Mouse (Mus musculus): ENCODE data around the gene Mapk9. TPM values are rescaled to one million over a fixed set of nuclear protein-coding genes. Genes with fewer than 3 reads are reported as not detected.
A peak's percentile ranks its signal among the peaks of the same experiment; 100 is the strongest.

Mapk9 gene
- polyA plus RNA-seq, 1 experiment from 2014 or later = 38.6 TPM

DNA sequence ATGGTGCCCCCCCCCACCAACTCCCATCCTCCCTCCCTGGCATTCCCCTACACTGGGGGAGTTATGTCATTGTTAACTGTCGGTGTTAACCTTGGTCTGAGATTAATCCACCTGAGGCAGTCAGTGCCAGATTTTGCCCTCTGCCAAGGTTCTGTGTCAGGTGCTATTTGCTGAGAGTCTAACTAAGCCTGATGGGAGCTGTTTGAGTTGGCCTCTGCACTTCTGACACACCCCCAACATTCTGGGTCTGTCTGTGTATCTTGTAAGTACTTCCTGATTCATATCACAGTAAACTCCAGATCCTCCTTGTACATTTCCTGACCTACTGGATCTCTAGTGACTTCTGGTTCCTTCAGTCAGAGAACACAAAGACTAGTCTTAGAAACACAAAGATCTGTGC, 5.9 kb upstream of the Mapk9 start:
- H3K4me2 ChIP-seq = no peak overlapping the region
- no peaks in the 10 kb centered on the region for H3K27me3 ChIP-seq
- H3K9ac ChIP-seq (replicated peaks) = no peak overlapping the region
- H3K4me3 ChIP-seq (replicated peaks) = no peak overlapping the region
- peaks cover 14% of the 10 kb centered on the region for H3K4me1 ChIP-seq (replicated peaks)
- 88% methylated on average over 1 of the region's 1 CpGs for WGBS
- no peak for ATAC-seq (ENCODE audit: insufficient number of reproducible peaks, insufficient read depth, low FRiP score, low TSS enrichment, low read depth)
- H3K27ac ChIP-seq = no peak overlapping the region
- peaks cover 42% of the 10 kb centered on the region for H3K36me3 ChIP-seq
- no peaks in the 10 kb centered on the region for H3K9me3 ChIP-seq

DNA sequence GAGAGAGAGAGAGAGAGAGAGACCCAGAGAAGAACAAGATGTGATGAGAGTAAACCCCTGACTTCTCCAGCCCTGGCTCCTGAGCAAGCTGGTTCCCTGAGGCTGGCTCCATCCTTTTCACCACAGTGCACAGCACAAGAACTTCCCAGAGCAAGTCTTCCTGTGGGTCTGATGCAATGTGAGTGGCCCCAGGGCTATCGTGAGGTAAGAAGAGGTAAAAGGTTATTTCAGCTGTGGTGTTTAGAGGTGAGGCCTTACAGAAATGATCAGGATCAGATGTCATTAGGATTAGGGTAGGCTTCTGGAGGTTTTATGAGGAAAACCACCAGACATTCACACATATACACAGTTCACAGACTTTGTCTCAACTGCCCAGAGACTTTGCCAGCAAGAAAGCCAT, 4.7 kb upstream of the Mapk9 start:
- H3K9me3 ChIP-seq = no peaks in the 10 kb centered on the region
- peaks cover 33% of the 10 kb centered on the region for H3K36me3 ChIP-seq
- H3K27me3 ChIP-seq = no peaks in the 10 kb centered on the region
- peak overlapping the region; percentile 23; the same call in 1 of the 2 replicates for H3K27ac ChIP-seq
- ATAC-seq (ENCODE audit: insufficient number of reproducible peaks, insufficient read depth, low FRiP score, low TSS enrichment, low read depth) = no peak
- H3K4me2 ChIP-seq = no peak overlapping the region
- peaks cover 20% of the 10 kb centered on the region for H3K4me1 ChIP-seq (replicated peaks)
- no peak overlapping the region for H3K4me3 ChIP-seq (replicated peaks)
- 29% methylated on average over 1 of the region's 1 CpGs for WGBS
- H3K9ac ChIP-seq (replicated peaks) = no peak overlapping the region

DNA sequence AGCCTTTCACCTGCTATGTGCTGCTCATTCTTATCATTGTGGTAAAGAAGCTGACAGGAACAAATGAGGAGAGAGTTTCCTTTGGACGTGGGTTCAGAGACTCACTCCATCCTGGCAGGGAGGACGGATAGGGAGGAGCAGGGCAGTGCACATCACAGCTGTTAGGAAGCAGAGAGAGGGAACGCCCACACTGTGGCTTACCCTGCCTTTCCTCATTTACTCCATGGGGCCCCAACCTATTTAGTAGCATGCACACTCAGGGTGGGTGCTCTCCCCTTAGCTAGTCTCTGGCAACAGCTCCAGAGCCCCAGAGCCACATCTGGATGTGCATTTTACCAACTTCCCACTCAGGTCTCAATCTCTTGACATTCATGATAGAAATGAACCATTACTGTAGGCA, 3.8 kb upstream of the Mapk9 start:
- Histone ChIP-seq H3K27ac (0 out of 2 replicates have a peak overlapping the region, but pooled peaks have one; percentile 23), H3K4me1 (replicated peaks) (peaks cover 25% of the 10 kb centered on the region), H3K4me3 (replicated peaks) (no peak overlapping the region), H3K9ac (replicated peaks) (no peak overlapping the region), H3K9me3 (no peaks in the 10 kb centered on the region), H3K36me3 (peaks cover 25% of the 10 kb centered on the region), H3K4me2 (no peak overlapping the region), H3K27me3 (no peaks in the 10 kb centered on the region)
- ATAC-seq (ENCODE audit: insufficient number of reproducible peaks, insufficient read depth, low FRiP score, low TSS enrichment, low read depth) = no peak
- 53% methylated on average over 3 of the region's 3 CpGs for WGBS

DNA sequence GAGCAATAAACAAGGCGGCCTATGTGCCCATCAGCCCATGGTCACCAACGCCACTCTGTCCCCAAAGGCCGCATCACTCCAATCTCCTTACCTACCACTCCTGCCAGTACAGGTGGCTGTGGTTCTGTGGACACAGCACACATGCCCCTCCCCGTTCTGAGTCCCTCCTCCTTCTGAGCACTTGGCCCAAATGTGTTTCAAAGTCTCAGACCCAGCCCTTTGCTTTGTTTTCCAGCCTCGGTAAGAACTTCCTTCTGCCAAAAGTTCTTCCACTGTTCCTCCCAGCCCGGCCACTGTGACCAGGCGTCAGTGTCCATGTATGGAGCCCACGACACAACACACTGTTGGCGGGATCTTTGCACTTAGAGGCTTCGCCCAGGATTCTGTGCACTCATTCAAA, 2.2 kb upstream of the Mapk9 start:
- no peak for ATAC-seq (ENCODE audit: insufficient number of reproducible peaks, insufficient read depth, low FRiP score, low TSS enrichment, low read depth)

GRCm38 (mm10) chr11:49844969-49845368, 1.6 kb upstream of the Mapk9 start:
- peaks cover 36% of the 10 kb centered on the region for H3K4me1 ChIP-seq (replicated peaks)
- H3K4me3 ChIP-seq (replicated peaks) = no peak overlapping the region
- H3K27ac ChIP-seq = no peak overlapping the region
- H3K4me2 ChIP-seq = no peak overlapping the region
- no peaks in the 10 kb centered on the region for H3K27me3 ChIP-seq
- no peak overlapping the region for H3K9ac ChIP-seq (replicated peaks)
- H3K36me3 ChIP-seq = peaks cover 7% of the 10 kb centered on the region; the same call in 1 of the 2 replicates
- no peaks in the 10 kb centered on the region for H3K9me3 ChIP-seq
- WGBS = 50% methylated on average over 3 of the region's 3 CpGs
- no peak for ATAC-seq (ENCODE audit: insufficient number of reproducible peaks, insufficient read depth, low FRiP score, low TSS enrichment, low read depth)

More for the DNA sequence above, 2.2 kb upstream of the Mapk9 start:
- no peaks in the 10 kb centered on the region for H3K9me3 ChIP-seq
- H3K27ac ChIP-seq = no peak overlapping the region
- H3K4me2 ChIP-seq = no peak overlapping the region
- 93% methylated on average over 10 of the region's 10 CpGs for WGBS
- no peaks in the 10 kb centered on the region for H3K27me3 ChIP-seq
- no peak overlapping the region for H3K9ac ChIP-seq (replicated peaks)
- H3K4me3 ChIP-seq (replicated peaks) = no peak overlapping the region
- H3K36me3 ChIP-seq = peaks cover 9% of the 10 kb centered on the region; the same call in 1 of the 2 replicates
- H3K4me1 ChIP-seq (replicated peaks) = peaks cover 36% of the 10 kb centered on the region

GRCm38 (mm10) chr11:49845958-49846357, 593 bp upstream of the Mapk9 start:
- peak overlapping the region; percentile 94 for H3K4me3 ChIP-seq (replicated peaks)
- peak overlapping the region; percentile 93; the same call in 1 of the 2 replicates for H3K9ac ChIP-seq (replicated peaks)
- H3K27me3 ChIP-seq = no peaks in the 10 kb centered on the region
- H3K4me2 ChIP-seq = peak overlapping the region; percentile 89
- peaks cover 11% of the 10 kb centered on the region; the same call in 1 of the 2 replicates for H3K36me3 ChIP-seq
- peaks cover 36% of the 10 kb centered on the region for H3K4me1 ChIP-seq (replicated peaks)
- ATAC-seq (ENCODE audit: insufficient number of reproducible peaks, insufficient read depth, low FRiP score, low TSS enrichment, low read depth) = no peak; the same call in 1 of the 2 replicates
- 0 out of 2 replicates have a peak overlapping the region, but pooled peaks have one; percentile 29 for H3K27ac ChIP-seq
- 45% methylated on average over 11 of the region's 11 CpGs for WGBS
- H3K9me3 ChIP-seq = no peaks in the 10 kb centered on the region

DNA sequence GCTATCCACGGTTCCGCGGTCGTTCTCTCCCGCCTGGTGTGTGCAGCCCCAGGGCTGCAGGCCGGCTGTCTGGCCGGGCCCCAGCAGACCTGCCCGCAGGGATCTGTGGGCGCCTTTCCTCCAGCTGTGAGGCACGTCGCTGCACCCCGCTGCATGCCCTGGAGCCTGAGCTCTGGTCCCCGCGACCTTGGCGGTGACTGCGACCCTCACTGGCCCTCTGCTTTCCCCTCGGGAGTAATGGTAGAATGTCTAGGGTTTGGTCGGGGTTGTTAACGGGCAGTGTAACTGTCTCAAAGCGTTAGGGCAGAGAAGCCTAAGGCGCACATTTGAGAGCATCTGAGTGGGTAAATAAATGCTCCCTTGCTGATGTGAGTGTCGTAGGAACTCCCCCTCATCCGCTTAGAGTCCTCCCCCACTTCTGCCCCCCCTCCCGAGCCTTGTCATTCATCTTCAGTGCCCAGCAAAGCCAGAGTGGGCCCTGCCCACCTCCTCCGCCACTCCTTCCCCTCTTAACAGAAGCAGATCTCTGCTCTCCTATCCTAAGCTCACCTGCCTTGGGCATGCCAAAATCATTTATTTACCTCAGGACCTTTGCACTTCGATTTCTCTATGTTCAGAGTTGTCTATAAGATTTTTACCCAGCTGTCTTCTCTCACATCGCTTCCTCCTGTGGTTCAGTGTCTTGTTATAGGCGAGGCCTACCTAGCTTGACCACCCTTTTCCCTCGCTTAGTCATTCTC, 690 bp downstream of the Mapk9 start:
- WGBS = 9% methylated on average over 29 of the region's 29 CpGs
- 0 out of 2 replicates have a peak, but pooled peaks have one; percentile 0 for ATAC-seq (ENCODE audit: insufficient number of reproducible peaks, insufficient read depth, low FRiP score, low TSS enrichment, low read depth)
- Histone ChIP-seq H3K4me2 (peak overlapping the region; percentile 89), H3K9ac (replicated peaks) (peak overlapping the region; percentile 93), H3K4me3 (replicated peaks) (peak overlapping the region; percentile 94), H3K27me3 (no peaks in the 10 kb centered on the region), H3K36me3 (peaks cover 11% of the 10 kb centered on the region; the same call in 1 of the 2 replicates), H3K4me1 (replicated peaks) (peaks cover 27% of the 10 kb centered on the region), H3K9me3 (no peaks in the 10 kb centered on the region), H3K27ac (peak overlapping the region; percentile 82)

- H3K36me3 ChIP-seq = peaks cover 11% of the 10 kb centered on the region; the same call in 1 of the 2 replicates
- 85% methylated on average over 2 of the region's 2 CpGs for WGBS
- no peaks in the 10 kb centered on the region for H3K9me3 ChIP-seq
- peak overlapping the region; percentile 94 for H3K4me3 ChIP-seq (replicated peaks)
- no peak for ATAC-seq (ENCODE audit: insufficient number of reproducible peaks, insufficient read depth, low FRiP score, low TSS enrichment, low read depth)
- peak overlapping the region; percentile 93 for H3K9ac ChIP-seq (replicated peaks)
- H3K4me1 ChIP-seq (replicated peaks) = peaks cover 22% of the 10 kb centered on the region
- H3K4me2 ChIP-seq = peak overlapping the region; percentile 89
- H3K27me3 ChIP-seq = no peaks in the 10 kb centered on the region
- no peak overlapping the region for H3K27ac ChIP-seq
Measured at GRCm38 (mm10) chr11:49847811-49848078, 1.2 kb downstream of the Mapk9 start.

DNA sequence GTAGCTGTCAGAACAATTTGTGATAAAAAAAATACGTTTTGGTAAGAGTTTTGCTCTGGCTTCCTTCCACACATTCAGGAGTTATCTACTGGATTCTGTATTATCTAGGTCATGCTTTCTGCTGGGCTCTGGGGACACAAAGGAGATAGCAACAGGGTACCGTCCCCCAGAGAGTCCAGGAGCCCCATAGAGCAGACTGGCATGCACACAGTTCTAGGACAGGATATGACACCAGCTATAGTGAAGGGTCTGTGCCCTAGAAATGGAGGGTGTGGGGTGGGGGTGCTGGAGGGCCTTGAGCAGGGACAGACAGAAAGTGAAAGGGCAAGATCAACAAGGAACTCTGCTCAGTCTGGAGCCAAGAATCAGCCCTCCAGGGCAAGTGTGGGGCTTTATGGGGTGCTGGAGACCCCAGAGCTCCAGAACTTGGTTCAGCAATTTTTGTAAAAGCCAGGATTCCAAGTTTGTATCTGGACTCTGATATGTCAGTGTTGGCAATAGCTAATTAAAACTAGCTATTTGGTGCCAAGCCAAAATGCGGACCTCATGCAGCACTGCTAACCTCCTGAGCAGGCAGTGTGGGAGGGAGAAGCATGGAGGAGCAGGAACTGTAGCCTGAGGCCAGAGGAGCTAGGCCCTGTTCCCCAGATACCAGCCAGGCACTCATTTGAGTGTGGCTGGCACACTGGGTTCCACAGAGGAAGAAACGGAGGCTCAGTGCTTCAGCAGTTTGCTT, 1.7 kb downstream of the Mapk9 start:
- Histone ChIP-seq H3K4me2 (peak overlapping the region; percentile 89), H3K9ac (replicated peaks) (no peak overlapping the region), H3K4me3 (replicated peaks) (no peak overlapping the region), H3K4me1 (replicated peaks) (peaks cover 22% of the 10 kb centered on the region), H3K9me3 (no peaks in the 10 kb centered on the region), H3K36me3 (peaks cover 11% of the 10 kb centered on the region; the same call in 1 of the 2 replicates), H3K27ac (no peak overlapping the region), H3K27me3 (no peaks in the 10 kb centered on the region)
- ATAC-seq (ENCODE audit: insufficient number of reproducible peaks, insufficient read depth, low FRiP score, low TSS enrichment, low read depth) = no peak
- WGBS = 75% methylated on average over 4 of the region's 4 CpGs

- Histone ChIP-seq H3K9me3 (no peaks in the 10 kb centered on the region), H3K27me3 (no peaks in the 10 kb centered on the region), H3K4me3 (replicated peaks) (no peak overlapping the region), H3K9ac (replicated peaks) (no peak overlapping the region), H3K4me2 (no peak overlapping the region), H3K36me3 (peaks cover 27% of the 10 kb centered on the region), H3K4me1 (replicated peaks) (peaks cover 22% of the 10 kb centered on the region), H3K27ac (no peak overlapping the region)
- ATAC-seq (ENCODE audit: insufficient number of reproducible peaks, insufficient read depth, low FRiP score, low TSS enrichment, low read depth) = no peak
- WGBS = 93% methylated on average over 7 of the region's 7 CpGs
Measured at GRCm38 (mm10) chr11:49850331-49850730, 3.8 kb downstream of the Mapk9 start.

- H3K4me3 ChIP-seq (replicated peaks) = no peak overlapping the region
- WGBS = 84% methylated on average over 5 of the region's 5 CpGs
- H3K27me3 ChIP-seq = no peaks in the 10 kb centered on the region
- no peak overlapping the region for H3K27ac ChIP-seq
- peaks cover 41% of the 10 kb centered on the region for H3K36me3 ChIP-seq
- no peak overlapping the region for H3K4me2 ChIP-seq
- no peaks in the 10 kb centered on the region for H3K4me1 ChIP-seq (replicated peaks)
- no peak overlapping the region for H3K9ac ChIP-seq (replicated peaks)
- no peaks in the 10 kb centered on the region for H3K9me3 ChIP-seq
- no peak for ATAC-seq (ENCODE audit: insufficient number of reproducible peaks, insufficient read depth, low FRiP score, low TSS enrichment, low read depth)
Measured at GRCm38 (mm10) chr11:49855144-49855543, 8.6 kb downstream of the Mapk9 start.

All from limb, embryonic 12.5 days (tissue).